Mouse (Mus musculus) T-helper 17 cell (primary cell): ENCODE data around the gene Igf2bp2.

Source experiments
- in situ Hi-C, 2 experiments: fragments of 300-600 bp; cut with MboI, MseI; formaldehyde crosslinking; loops; 1 replicate in 1 of 2; 2 replicates in 1 of 2; pipeline ENCODE4 v1.15.1; 2025; ENCODE audit warnings: high pct_unique_total_duplicates in 2 of 2

Gene Igf2bp2

GRCm38 (mm10) chr16:22116058-22116457, 47.0 kb downstream of the Igf2bp2 start:
- in situ Hi-C loops = loop anchor here in 1 of 2 experiments (10.0 kb wide), 1 partner anchor 119 kb away; no protein-coding TSS in a partner anchor

- in situ Hi-C loops = loop anchor here in 1 of 2 experiments (10.0 kb wide), 1 partner anchor 125 kb away; no protein-coding TSS in a partner anchor
These were observed 53.1 kb downstream of the Igf2bp2 start for GRCm38 (mm10) chr16:22110036-22110435.

- in situ Hi-C loops = loop anchor here (5.0 to 10.0 kb wide), 2 partner anchors 58 to 1764 kb away; no protein-coding TSS in a partner anchor
These were observed 53.9 kb downstream of the Igf2bp2 start for GRCm38 (mm10) chr16:22109159-22109558.

GRCm38 (mm10) chr16:22107897-22108516, 55.1 kb downstream of the Igf2bp2 start:
- in situ Hi-C loops = loop anchor here (5.0 to 10.0 kb wide), 2 partner anchors 59 to 1763 kb away; no protein-coding TSS in a partner anchor

GRCm38 (mm10) chr16:22106012-22106584, 57.0 kb downstream of the Igf2bp2 start:
- in situ Hi-C loops = loop anchor here (5.0 to 10.0 kb wide), 2 partner anchors 61 to 1761 kb away; no protein-coding TSS in a partner anchor

- in situ Hi-C loops = loop anchor here in 1 of 2 experiments (10.0 kb wide), 1 partner anchor 1755 kb away; no protein-coding TSS in a partner anchor
These were observed 63.0 kb downstream of the Igf2bp2 start for GRCm38 (mm10) chr16:22100067-22100466.

GRCm38 (mm10) chr16:22097659-22098058, 65.4 kb downstream of the Igf2bp2 start:
- in situ Hi-C loops = no loop called here

- in situ Hi-C loops = no loop called here
These were observed 67.3 kb downstream of the Igf2bp2 start for GRCm38 (mm10) chr16:22095751-22096150.

- in situ Hi-C loops = no loop called here
These were observed 71.8 kb downstream of the Igf2bp2 start for GRCm38 (mm10) chr16:22091255-22091783.

- in situ Hi-C loops = no loop called here
These were observed 77.7 kb downstream of the Igf2bp2 start for GRCm38 (mm10) chr16:22085411-22085810.

- in situ Hi-C loops = no loop called here
These were observed 82.9 kb downstream of the Igf2bp2 start for GRCm38 (mm10) chr16:22080125-22080710.

- in situ Hi-C loops = no loop called here
These were observed 86.5 kb downstream of the Igf2bp2 start for GRCm38 (mm10) chr16:22076620-22076941.

- in situ Hi-C loops = no loop called here
These were observed 87.1 kb downstream of the Igf2bp2 start for GRCm38 (mm10) chr16:22075829-22076619.

GRCm38 (mm10) chr16:22075067-22075466, 88.0 kb downstream of the Igf2bp2 start:
- in situ Hi-C loops = no loop called here

- in situ Hi-C loops = no loop called here
These were observed 91.7 kb downstream of the Igf2bp2 start for GRCm38 (mm10) chr16:22071361-22071760.

- in situ Hi-C loops = no loop called here
These were observed 95.7 kb downstream of the Igf2bp2 start for GRCm38 (mm10) chr16:22067406-22067805.

- in situ Hi-C loops = no loop called here
These were observed 97.6 kb downstream of the Igf2bp2 start for GRCm38 (mm10) chr16:22065536-22065935.

GRCm38 (mm10) chr16:22062284-22062683, 100.8 kb downstream of the Igf2bp2 start:
- in situ Hi-C loops = no loop called here

GRCm38 (mm10) chr16:22061555-22062160, 101.4 kb downstream of the Igf2bp2 start:
- in situ Hi-C loops = no loop called here

- in situ Hi-C loops = no loop called here
These were observed 102.7 kb downstream of the Igf2bp2 start for GRCm38 (mm10) chr16:22060416-22060815.

GRCm38 (mm10) chr16:22058871-22059270, 104.2 kb downstream of the Igf2bp2 start:
- in situ Hi-C loops = loop anchor here in 1 of 2 experiments (5.0 kb wide), 1 partner anchor 68 kb away; no protein-coding TSS in a partner anchor
